Mouse (Mus musculus) embryonic fibroblast, embryonic 13.5 days (primary cell): Measurements from ENCODE around the gene Dexi. TPM values are rescaled to one million over a fixed set of nuclear protein-coding genes. Genes with fewer than 3 reads are reported as not detected.

Source experiments
- H3K27ac ChIP-seq: 2 replicates; pipeline ENCODE4 v1.5.1; 2012; ENCODE audit warnings: low read length, control low read depth, inconsistent platforms; ENCODE audit not compliant: insufficient read depth
- H3K4me1 ChIP-seq: 2 replicates; pipeline ENCODE4 v1.6.1; 2011; ENCODE audit warnings: low read length; ENCODE audit not compliant: control insufficient read depth, insufficient read depth
- H3K4me3 ChIP-seq: 2 replicates; pipeline ENCODE4 v1.5.1; 2011; ENCODE audit warnings: mild to moderate bottlenecking, control low read depth, low read length; ENCODE audit not compliant: insufficient read depth
- CTCF ChIP-seq: IDR thresholded peaks from 2 replicates; pipeline ENCODE4 v1.5.1; 2011; ENCODE audit warnings: mild to moderate bottlenecking, control low read depth, low read length, moderate library complexity, borderline replicate concordance; ENCODE audit not compliant: insufficient read depth
- POLR2A ChIP-seq: IDR thresholded peaks from 2 replicates; pipeline ENCODE4 v1.6.1; 2011; ENCODE audit warnings: low read depth, mild to moderate bottlenecking, control low read depth, low read length, moderate library complexity
- polyA plus RNA-seq: library from polyadenylated mRNA; stranded (reverse); fragments of >200 nt; gene quantifications from 2 replicates; pipeline ENCODE4 v1.2.4, GENCODE M21; 2011; ENCODE audit warnings: low read depth; ENCODE audit not compliant: missing spikeins, insufficient read length

The Dexi gene
- polyA plus RNA-seq, 1 experiment, result 17.1 TPM

GRCm38 (mm10) chr16:10524866-10525609 lies 17.8 kb downstream of the Dexi start:
- Histone ChIP-seq H3K4me3 (no peak overlapping the region), H3K4me1 (no peaks in the 10 kb centered on the region), H3K27ac (no peak overlapping the region)
- TF ChIP-seq POLR2A (no peak), CTCF (no peak)

- TF ChIP-seq POLR2A (no peak), CTCF (no peak)
- Histone ChIP-seq H3K27ac (no peak overlapping the region), H3K4me1 (no peaks in the 10 kb centered on the region), H3K4me3 (no peak overlapping the region)
These were observed 19.2 kb downstream of the Dexi start for GRCm38 (mm10) chr16:10523650-10524049.

- TF ChIP-seq CTCF (peak; percentile 21; the same call in 1 of the 2 replicates), POLR2A (no peak)
- H3K4me1 ChIP-seq, result no peaks in the 10 kb centered on the region
These were observed 20.0 kb downstream of the Dexi start for GRCm38 (mm10) chr16:10522811-10523210.

GRCm38 (mm10) chr16:10520908-10521614 lies 21.8 kb downstream of the Dexi start:
- Histone ChIP-seq H3K27ac (no peak overlapping the region), H3K4me1 (no peaks in the 10 kb centered on the region), H3K4me3 (no peak overlapping the region)
- TF ChIP-seq POLR2A (no peak), CTCF (peak; percentile 45; the same call in 1 of the 2 replicates)

More at GRCm38 (mm10) chr16:10522811-10523210, 20.0 kb downstream of the Dexi start:
- Histone ChIP-seq H3K27ac (no peak overlapping the region), H3K4me3 (no peak overlapping the region)

GRCm38 (mm10) chr16:10518030-10518429 lies 24.8 kb downstream of the Dexi start:
- TF ChIP-seq POLR2A (no peak), CTCF (no peak)
- no peaks in the 10 kb centered on the region for H3K4me1 ChIP-seq
- H3K27ac ChIP-seq, result no peak overlapping the region
- no peak overlapping the region for H3K4me3 ChIP-seq

- no peaks in the 10 kb centered on the region for H3K4me1 ChIP-seq
- no peak overlapping the region for H3K27ac ChIP-seq
- H3K4me3 ChIP-seq, result no peak overlapping the region
- TF ChIP-seq CTCF (no peak), POLR2A (no peak)
These were observed 26.8 kb downstream of the Dexi start for GRCm38 (mm10) chr16:10515953-10516572.

- no peaks in the 10 kb centered on the region for H3K4me1 ChIP-seq
- TF ChIP-seq CTCF (no peak), POLR2A (no peak)
- no peak overlapping the region for H3K4me3 ChIP-seq
- H3K27ac ChIP-seq, result no peak overlapping the region
These were observed 31.7 kb downstream of the Dexi start for GRCm38 (mm10) chr16:10511134-10511520.

GRCm38 (mm10) chr16:10510477-10511133 lies 32.2 kb downstream of the Dexi start:
- no peaks in the 10 kb centered on the region for H3K4me1 ChIP-seq
- TF ChIP-seq CTCF, result no peak
- no peak for TF ChIP-seq POLR2A
- no peak overlapping the region for H3K27ac ChIP-seq
- no peak overlapping the region for H3K4me3 ChIP-seq

GRCm38 (mm10) chr16:10508691-10509090 lies 34.2 kb downstream of the Dexi start:
- TF ChIP-seq CTCF (no peak), POLR2A (no peak)
- Histone ChIP-seq H3K27ac (no peak overlapping the region), H3K4me1 (no peaks in the 10 kb centered on the region), H3K4me3 (no peak overlapping the region)
